Mouse (Mus musculus): ENCODE data around the gene Prcc. TPM values are rescaled to one million over a fixed set of nuclear protein-coding genes. Genes with fewer than 3 reads are reported as not detected.

Prcc gene
- polyA plus RNA-seq, 1 experiment from 2014 or later = 7.5 TPM

DNA sequence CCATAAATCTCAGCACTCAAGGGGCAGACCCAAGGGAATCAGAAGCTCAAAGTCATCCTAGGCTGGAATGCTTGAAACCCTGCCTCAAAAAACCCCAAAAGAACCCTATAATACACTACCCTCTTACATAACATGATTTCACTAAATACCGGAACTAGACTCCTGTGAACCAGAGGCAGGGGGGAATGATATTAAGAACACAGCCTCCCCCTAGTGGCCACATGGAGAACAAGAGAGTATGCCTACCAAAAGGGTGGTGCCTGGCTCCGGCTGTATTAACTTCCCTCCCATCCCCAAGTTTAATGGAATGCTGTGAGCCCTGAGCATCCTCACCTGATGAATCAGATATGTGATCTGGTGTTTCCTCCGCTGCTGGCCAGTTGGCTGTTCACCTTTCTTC lies 25.6 kb downstream of the Prcc start:
- no peak overlapping the region for H3K9ac ChIP-seq (ENCODE audit: low read length)
- H3K4me3 ChIP-seq (replicated peaks; ENCODE audit: low read length) = no peak overlapping the region
- H3K4me2 ChIP-seq (ENCODE audit: low read depth, low read length) = no peak overlapping the region
- no peak for ATAC-seq (ENCODE audit: insufficient read depth, low FRiP score)
- peaks cover 5% of the 10 kb centered on the region; the same call in 1 of the 2 replicates for H3K4me1 ChIP-seq (ENCODE audit: control insufficient read depth, insufficient read depth, low read length)
- H3K9me3 ChIP-seq (replicated peaks; ENCODE audit: control insufficient read depth, low read length) = no peaks in the 10 kb centered on the region
- 25% methylated on average over 3 of the region's 3 CpGs for WGBS
- H3K27me3 ChIP-seq (ENCODE audit: control insufficient read depth, insufficient read depth, low read length) = no peaks in the 10 kb centered on the region
- H3K36me3 ChIP-seq (ENCODE audit: control insufficient read depth, insufficient read depth, low read length) = peaks cover 21% of the 10 kb centered on the region
- H3K27ac ChIP-seq (ENCODE audit: low read length) = no peak overlapping the region

DNA sequence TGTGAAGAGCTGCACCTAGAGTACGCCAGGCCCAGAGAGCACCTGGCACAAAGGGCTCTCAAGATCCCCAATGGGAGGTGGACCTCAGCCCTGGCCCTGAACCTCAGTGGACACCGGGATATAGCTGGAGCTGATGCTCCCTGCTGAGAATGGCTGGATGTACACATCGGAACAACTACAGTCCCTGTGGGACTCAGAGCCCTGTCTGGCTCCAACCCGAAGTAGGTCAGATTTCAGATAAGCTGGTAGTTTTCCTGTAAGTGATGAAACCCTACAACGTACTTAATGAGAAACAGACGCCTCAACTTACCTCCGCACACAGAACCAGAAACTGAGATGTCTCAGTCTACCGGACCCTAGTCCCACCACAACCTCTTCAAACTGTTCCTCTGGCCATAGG lies 27.7 kb downstream of the Prcc start:
- no peak overlapping the region for H3K4me2 ChIP-seq (ENCODE audit: low read depth, low read length)
- H3K36me3 ChIP-seq (ENCODE audit: control insufficient read depth, insufficient read depth, low read length) = peaks cover 15% of the 10 kb centered on the region
- no peaks in the 10 kb centered on the region for H3K27me3 ChIP-seq (ENCODE audit: control insufficient read depth, insufficient read depth, low read length)
- no peak overlapping the region for H3K4me3 ChIP-seq (replicated peaks; ENCODE audit: low read length)
- no peak overlapping the region for H3K9ac ChIP-seq (ENCODE audit: low read length)
- no peak for ATAC-seq (ENCODE audit: insufficient read depth, low FRiP score)
- no peak overlapping the region for H3K27ac ChIP-seq (ENCODE audit: low read length)
- H3K4me1 ChIP-seq (ENCODE audit: control insufficient read depth, insufficient read depth, low read length) = peaks cover 5% of the 10 kb centered on the region; the same call in 1 of the 2 replicates
- H3K9me3 ChIP-seq (replicated peaks; ENCODE audit: control insufficient read depth, low read length) = no peaks in the 10 kb centered on the region
- WGBS = 94% methylated on average over 8 of the region's 8 CpGs

GRCm38 (mm10) chr3:87855936-87856335 lies 29.5 kb downstream of the Prcc start:
- no peak overlapping the region for H3K4me2 ChIP-seq (ENCODE audit: low read depth, low read length)
- no peak overlapping the region for H3K9ac ChIP-seq (ENCODE audit: low read length)
- no peaks in the 10 kb centered on the region for H3K9me3 ChIP-seq (replicated peaks; ENCODE audit: control insufficient read depth, low read length)
- no peak overlapping the region for H3K4me3 ChIP-seq (replicated peaks; ENCODE audit: low read length)
- peaks cover 10% of the 10 kb centered on the region for H3K36me3 ChIP-seq (ENCODE audit: control insufficient read depth, insufficient read depth, low read length)
- 78% methylated on average over 8 of the region's 8 CpGs for WGBS
- H3K27ac ChIP-seq (ENCODE audit: low read length) = peak overlapping the region; percentile 14; the same call in 1 of the 2 replicates
- no peaks in the 10 kb centered on the region for H3K27me3 ChIP-seq (ENCODE audit: control insufficient read depth, insufficient read depth, low read length)
- H3K4me1 ChIP-seq (ENCODE audit: control insufficient read depth, insufficient read depth, low read length) = peaks cover 5% of the 10 kb centered on the region; the same call in 1 of the 2 replicates
- no peak for ATAC-seq (ENCODE audit: insufficient read depth, low FRiP score)

GRCm38 (mm10) chr3:87854795-87855568 lies 30.4 kb downstream of the Prcc start:
- Histone ChIP-seq H3K4me2 (ENCODE audit: low read depth, low read length) (no peak overlapping the region), H3K27ac (ENCODE audit: low read length) (0 out of 2 replicates have a peak overlapping the region, but pooled peaks have one; percentile 17), H3K9me3 (replicated peaks; ENCODE audit: control insufficient read depth, low read length) (no peaks in the 10 kb centered on the region), H3K4me3 (replicated peaks; ENCODE audit: low read length) (no peak overlapping the region), H3K4me1 (ENCODE audit: control insufficient read depth, insufficient read depth, low read length) (peaks cover 5% of the 10 kb centered on the region; the same call in 1 of the 2 replicates), H3K36me3 (ENCODE audit: control insufficient read depth, insufficient read depth, low read length) (peaks cover 10% of the 10 kb centered on the region), H3K27me3 (ENCODE audit: control insufficient read depth, insufficient read depth, low read length) (no peaks in the 10 kb centered on the region), H3K9ac (ENCODE audit: low read length) (no peak overlapping the region)
- WGBS = 41% methylated on average over 7 of the region's 7 CpGs
- no peak for ATAC-seq (ENCODE audit: insufficient read depth, low FRiP score)

DNA sequence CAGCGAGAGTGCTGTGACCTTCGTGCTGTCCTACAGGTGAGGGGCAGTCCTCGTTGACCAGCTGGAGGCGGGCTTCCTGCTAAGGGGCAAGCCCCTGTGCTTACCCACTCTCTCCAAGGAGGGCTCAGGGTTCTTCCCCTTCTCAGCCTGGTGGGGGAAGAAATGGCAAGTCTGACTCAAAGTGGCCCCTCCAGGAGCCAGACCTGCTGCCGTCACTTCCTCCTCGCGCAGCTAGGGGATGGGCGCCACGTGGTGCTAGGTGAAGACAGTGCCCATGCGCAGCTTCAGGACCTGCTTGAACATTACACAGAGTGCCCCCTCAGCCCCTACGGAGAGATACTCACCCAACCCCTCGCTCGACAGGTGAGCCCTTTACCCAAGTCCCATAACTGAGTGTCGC lies 36.3 kb downstream of the Prcc start:
- ATAC-seq (ENCODE audit: insufficient read depth, low FRiP score) = no peak
- 77% methylated on average over 14 of the region's 14 CpGs for WGBS
- Histone ChIP-seq H3K36me3 (ENCODE audit: control insufficient read depth, insufficient read depth, low read length) (no peaks in the 10 kb centered on the region), H3K4me1 (ENCODE audit: control insufficient read depth, insufficient read depth, low read length) (no peaks in the 10 kb centered on the region), H3K4me2 (ENCODE audit: low read depth, low read length) (no peak overlapping the region), H3K4me3 (replicated peaks; ENCODE audit: low read length) (no peak overlapping the region), H3K9ac (ENCODE audit: low read length) (no peak overlapping the region), H3K9me3 (replicated peaks; ENCODE audit: control insufficient read depth, low read length) (no peaks in the 10 kb centered on the region), H3K27me3 (ENCODE audit: control insufficient read depth, insufficient read depth, low read length) (no peaks in the 10 kb centered on the region), H3K27ac (ENCODE audit: low read length) (no peak overlapping the region)

- 76% methylated on average over 5 of the region's 5 CpGs for WGBS
- no peaks in the 10 kb centered on the region for H3K9me3 ChIP-seq (replicated peaks; ENCODE audit: control insufficient read depth, low read length)
- H3K9ac ChIP-seq (ENCODE audit: low read length) = no peak overlapping the region
Observed at GRCm38 (mm10) chr3:87847680-87848079, 37.7 kb downstream of the Prcc start.

DNA sequence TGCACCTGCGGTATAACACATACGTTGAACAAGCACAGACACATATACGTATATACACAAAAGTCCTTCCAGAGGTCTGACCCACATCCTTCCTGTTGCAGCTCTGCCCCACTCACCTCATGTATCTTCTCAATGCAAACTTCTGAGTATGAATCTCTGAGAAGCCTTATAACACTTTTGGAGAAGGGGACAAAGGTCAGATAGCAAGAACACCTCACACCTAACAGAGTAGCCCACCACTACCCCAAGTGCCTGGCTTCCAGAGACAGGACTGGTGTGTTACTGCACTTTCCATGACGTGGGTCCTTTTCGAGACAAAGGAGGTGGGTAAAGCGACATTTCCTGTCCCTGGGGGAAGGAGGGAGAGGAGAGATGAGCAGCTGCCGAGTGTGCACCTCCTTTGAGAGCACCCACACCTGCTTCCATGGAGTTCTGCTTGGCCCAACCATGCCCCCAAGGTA lies 38.7 kb downstream of the Prcc start, which contains the start of gene Sh2d2a:
TSS of gene Sh2d2a (plus strand) at position 106 of the 461 bp plus-strand sequence.
- Histone ChIP-seq H3K9ac (ENCODE audit: low read length) (no peak within 1 kb of the TSS), H3K4me2 (ENCODE audit: low read depth, low read length) (no peak within 1 kb of the TSS), H3K27ac (ENCODE audit: low read length) (no peak within 1 kb of the TSS), H3K27me3 (ENCODE audit: control insufficient read depth, insufficient read depth, low read length) (no peaks in the 10 kb centered on the region), H3K4me1 (ENCODE audit: control insufficient read depth, insufficient read depth, low read length) (no peaks in the 10 kb centered on the region), H3K4me3 (replicated peaks; ENCODE audit: low read length) (no peak within 1 kb of the TSS), H3K9me3 (replicated peaks; ENCODE audit: control insufficient read depth, low read length) (no peaks in the 10 kb centered on the region), H3K36me3 (ENCODE audit: control insufficient read depth, insufficient read depth, low read length) (no peaks in the 10 kb centered on the region)
- 70% methylated on average over 7 of the region's 7 CpGs for WGBS
- ATAC-seq (ENCODE audit: insufficient read depth, low FRiP score) = no peak

More at GRCm38 (mm10) chr3:87847680-87848079, 37.7 kb downstream of the Prcc start:
- H3K4me2 ChIP-seq (ENCODE audit: low read depth, low read length) = no peak overlapping the region
- H3K27me3 ChIP-seq (ENCODE audit: control insufficient read depth, insufficient read depth, low read length) = no peaks in the 10 kb centered on the region
- H3K36me3 ChIP-seq (ENCODE audit: control insufficient read depth, insufficient read depth, low read length) = no peaks in the 10 kb centered on the region
- H3K4me3 ChIP-seq (replicated peaks; ENCODE audit: low read length) = no peak overlapping the region
- no peak for ATAC-seq (ENCODE audit: insufficient read depth, low FRiP score)
- no peak overlapping the region for H3K27ac ChIP-seq (ENCODE audit: low read length)
- H3K4me1 ChIP-seq (ENCODE audit: control insufficient read depth, insufficient read depth, low read length) = no peaks in the 10 kb centered on the region

GRCm38 (mm10) chr3:87846186-87846585 lies 39.2 kb downstream of the Prcc start:
- Histone ChIP-seq H3K27ac (ENCODE audit: low read length) (no peak overlapping the region), H3K36me3 (ENCODE audit: control insufficient read depth, insufficient read depth, low read length) (no peaks in the 10 kb centered on the region), H3K9me3 (replicated peaks; ENCODE audit: control insufficient read depth, low read length) (no peaks in the 10 kb centered on the region), H3K4me1 (ENCODE audit: control insufficient read depth, insufficient read depth, low read length) (no peaks in the 10 kb centered on the region), H3K27me3 (ENCODE audit: control insufficient read depth, insufficient read depth, low read length) (no peaks in the 10 kb centered on the region), H3K4me2 (ENCODE audit: low read depth, low read length) (no peak overlapping the region), H3K4me3 (replicated peaks; ENCODE audit: low read length) (no peak overlapping the region), H3K9ac (ENCODE audit: low read length) (no peak overlapping the region)
- no peak for ATAC-seq (ENCODE audit: insufficient read depth, low FRiP score)
- 66% methylated on average over 4 of the region's 4 CpGs for WGBS

- Histone ChIP-seq H3K4me3 (replicated peaks; ENCODE audit: low read length) (no peak overlapping the region), H3K4me2 (ENCODE audit: low read depth, low read length) (no peak overlapping the region), H3K36me3 (ENCODE audit: control insufficient read depth, insufficient read depth, low read length) (no peaks in the 10 kb centered on the region), H3K27ac (ENCODE audit: low read length) (no peak overlapping the region), H3K27me3 (ENCODE audit: control insufficient read depth, insufficient read depth, low read length) (no peaks in the 10 kb centered on the region), H3K9ac (ENCODE audit: low read length) (no peak overlapping the region), H3K4me1 (ENCODE audit: control insufficient read depth, insufficient read depth, low read length) (no peaks in the 10 kb centered on the region), H3K9me3 (replicated peaks; ENCODE audit: control insufficient read depth, low read length) (no peaks in the 10 kb centered on the region)
- 76% methylated on average over 4 of the region's 4 CpGs for WGBS
- ATAC-seq (ENCODE audit: insufficient read depth, low FRiP score) = no peak
Observed at GRCm38 (mm10) chr3:87844981-87845380, 40.4 kb downstream of the Prcc start.
